In genomic region chr12:55298112-55298511, GRCm38 (mm10) we compare ENCODE assay signal across 29 mouse cellular contexts. TPM values are rescaled to one million over a fixed set of nuclear protein-coding genes. Genes with fewer than 3 reads are reported as not detected.
DNase-seq lines count a peak whose midpoint lies in the region; ATAC-seq lines count a peak whose summit lies in the region.
"Had no signal": no experiment of that assay in that cellular context is flagged by ENCODE, and none has a peak within 500 bp of the region (broad histone marks: within the 10 kb centered on the region; RNA-seq: fewer than 3 reads in every experiment).

No protein-coding gene starts in this region.

- H3K9ac ChIP-seq in midbrain, embryonic 15.5 days: no peak overlapping the region
- H3K9ac ChIP-seq: embryonic facial prominence, embryonic 12.5 days; embryonic facial prominence, embryonic 15.5 days; forebrain, embryonic 15.5 days; heart, embryonic 13.5 days; hindbrain, embryonic 14.5 days had no signal

- H3K27ac ChIP-seq in midbrain, embryonic 15.5 days: no peak overlapping the region
- H3K27ac ChIP-seq: embryonic facial prominence, embryonic 12.5 days; embryonic facial prominence, embryonic 15.5 days; forebrain, embryonic 15.5 days; heart, adult 2 months; heart, embryonic 10.5 days; heart, embryonic 13.5 days; hindbrain, embryonic 14.5 days; hindbrain, postnatal 0 days had no signal

- WGBS in midbrain, embryonic 15.5 days: 93% methylated on average over 9 of the region's 9 CpGs

- DNase-seq in frontal cortex, postnatal 36 days (ENCODE audit: low spot score in 2 of 2): peak; percentile 21 to 48
- no peak for DNase-seq in frontal cortex, postnatal 25 days (ENCODE audit: low spot score in 2 of 2)
- peak; percentile 41 to 53 for DNase-seq in left cerebral cortex, adult 18-20 months (ENCODE audit: low spot score in 2 of 2)
- no peak for DNase-seq in left cerebral cortex, adult 11 months (ENCODE audit: low spot score)
- peak; percentile 34 to 42 for DNase-seq in right cerebral cortex, adult 2 months (ENCODE audit: low spot score in 2 of 2)
- no peak for DNase-seq in right cerebral cortex, postnatal 25 days
- DNase-seq: adrenal gland, postnatal 10 days; adrenal gland, postnatal 36 days; B cell, adult 2 months; cerebellum, adult 11 months; cerebellum, adult 2 months; cerebellum, adult 9-11 months; cerebellum, postnatal 25 days; gastrocnemius, postnatal 10 days; gastrocnemius, postnatal 36 days; heart, adult 2 months; heart, postnatal 14 days; heart, postnatal 4 days had no signal

- H3K36me3 ChIP-seq in midbrain, embryonic 15.5 days (replicated peaks): peaks cover 28% of the 10 kb centered on the region

- no peak for ATAC-seq in midbrain, embryonic 15.5 days (replicated peaks)
- ATAC-seq: forebrain, embryonic 15.5 days; hindbrain, postnatal 0 days; Patski had no signal

- H3K4me1 ChIP-seq in midbrain, embryonic 15.5 days: peaks cover 24% of the 10 kb centered on the region

- no peaks in the 10 kb centered on the region for H3K27me3 ChIP-seq in midbrain, embryonic 15.5 days (replicated peaks)
- H3K27me3 ChIP-seq: CH12.LX; embryonic facial prominence, embryonic 12.5 days; embryonic facial prominence, embryonic 15.5 days; forebrain, embryonic 15.5 days; heart, embryonic 13.5 days; Patski had no signal

- no peaks in the 10 kb centered on the region for H3K9me3 ChIP-seq in midbrain, embryonic 15.5 days
- H3K9me3 ChIP-seq: embryonic facial prominence, embryonic 12.5 days; embryonic facial prominence, embryonic 15.5 days; forebrain, embryonic 15.5 days; G1E; heart, embryonic 10.5 days; heart, embryonic 13.5 days had no signal

- H3K4me2 ChIP-seq in midbrain, embryonic 15.5 days: no peak overlapping the region
- H3K4me2 ChIP-seq: embryonic facial prominence, embryonic 12.5 days; embryonic facial prominence, embryonic 15.5 days; forebrain, embryonic 15.5 days; heart, embryonic 13.5 days; hindbrain, embryonic 14.5 days had no signal

- H3K4me3 ChIP-seq in midbrain, embryonic 15.5 days: no peak overlapping the region
- H3K4me3 ChIP-seq: embryonic facial prominence, embryonic 12.5 days; embryonic facial prominence, embryonic 15.5 days; forebrain, embryonic 15.5 days; heart, adult 2 months; heart, embryonic 10.5 days; heart, embryonic 13.5 days had no signal

RNA-seq across cellular contexts. Expression of gene 1110008L16Rik, which starts 1.3 kb away (rescaled TPM):
- 1 to 10 TPM; 7.2 to 7.4 TPM for total RNA-seq in left cerebral cortex, adult 18-20 months (2021)
- polyA plus RNA-seq in midbrain, embryonic 15.5 days (2015; fragmentation: Nextera tagmentation; extraction: Ambion mirVana): 10.6 and 10.7 TPM in 2 replicates

RNA-seq across cellular contexts. Expression of gene Ppp2r3c, which starts 4.7 kb away (rescaled TPM):
- 10 to 100 TPM; 11.4 to 13.9 TPM for total RNA-seq in left cerebral cortex, adult 18-20 months (2021)
- polyA plus RNA-seq in midbrain, embryonic 15.5 days (2015; fragmentation: Nextera tagmentation; extraction: Ambion mirVana): 18.8 and 19.7 TPM in 2 replicates

Comparison
In these comparisons a context has a peak if more than half of its experiments do, and no peak if none do; other contexts are left out.
1. DNase-seq: peak in frontal cortex, postnatal 36 days (2 of 2), left cerebral cortex, adult 18-20 months (2 of 2) and right cerebral cortex, adult 2 months (2 of 2); none in frontal cortex, postnatal 25 days (0 of 2), left cerebral cortex, adult 11 months (single experiment) and right cerebral cortex, postnatal 25 days (single experiment).